Comparison of ENCODE assay signal across 8 mouse cellular contexts in the genomic region with DNA sequence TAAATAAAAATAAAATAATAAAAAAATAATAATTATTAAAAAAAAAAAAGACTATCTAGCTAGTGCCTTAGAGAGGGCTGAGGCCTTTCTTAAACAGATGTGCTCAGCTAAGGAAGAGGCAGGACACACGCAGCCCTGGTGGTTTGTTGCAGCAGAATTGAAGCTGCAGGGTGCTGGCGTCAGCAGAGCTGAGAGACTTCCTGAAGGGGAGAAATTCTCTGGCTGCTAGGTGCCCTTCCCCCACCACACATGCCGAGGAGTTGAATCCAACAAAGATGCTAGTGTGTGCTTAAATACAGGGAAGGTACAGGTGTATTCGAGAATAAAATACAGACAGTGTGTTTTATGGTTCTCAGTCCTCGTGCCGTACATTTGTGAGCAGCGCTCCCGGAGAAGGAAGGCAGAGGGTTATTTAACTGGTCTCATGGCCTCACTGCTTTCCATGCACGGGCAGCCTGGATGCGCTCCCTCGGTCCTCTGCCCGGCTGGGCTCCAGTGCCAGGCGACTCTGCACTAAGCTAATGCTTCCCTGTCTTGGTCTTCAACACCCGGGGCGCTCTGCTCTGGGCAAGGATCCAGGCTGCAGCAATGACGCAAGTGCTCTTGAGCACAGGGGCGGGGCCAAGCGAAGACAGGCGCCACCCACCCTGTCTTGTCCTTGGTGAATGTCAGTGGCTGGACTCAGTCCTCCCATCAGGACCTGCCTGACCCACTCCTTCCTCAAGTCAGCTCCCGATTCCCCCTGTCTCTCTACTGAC. TPM values are rescaled to one million over a fixed set of nuclear protein-coding genes. Genes with fewer than 3 reads are reported as not detected.
DNase-seq lines count a peak whose midpoint lies in the region; ATAC-seq and TF ChIP-seq lines count a peak whose summit lies in the region.

No protein-coding gene starts in this region.

- peak overlapping the region; percentile 53 for H3K4me2 ChIP-seq in hindbrain, postnatal 0 days (ENCODE audit: low read depth, low read length)

- peak; percentile 73 for ATAC-seq in activated CD4-positive, CD25-positive, alpha-beta regulatory T cell, adult 4 months
- peak; percentile 87 for ATAC-seq in hindbrain, postnatal 0 days
- no peak for ATAC-seq in erythroblast, adult 5-6 weeks (replicated peaks; ENCODE audit: low FRiP score, poor library complexity, severe bottlenecking)

- peak overlapping the region; percentile 22 for H3K4me3 ChIP-seq in hindbrain, postnatal 0 days (ENCODE audit: low read length)
- H3K4me3 ChIP-seq in megakaryocyte, embryonic 14.5 days (replicated peaks) = peak overlapping the region; percentile 88

- peak overlapping the region; percentile 31 for H3K9ac ChIP-seq in hindbrain, postnatal 0 days (replicated peaks; ENCODE audit: low read length)

- no peaks in the 10 kb centered on the region for H3K27me3 ChIP-seq in hindbrain, postnatal 0 days (ENCODE audit: insufficient read depth, low read length)
- peaks cover 18% of the 10 kb centered on the region for H3K27me3 ChIP-seq in megakaryocyte, embryonic 14.5 days (replicated peaks)

- 2% methylated on average over 20 of the region's 20 CpGs for WGBS in hindbrain, postnatal 0 days

- H3K4me1 ChIP-seq in hindbrain, postnatal 0 days (ENCODE audit: insufficient read depth, low read length) = peaks cover 16% of the 10 kb centered on the region
- peaks cover 35% of the 10 kb centered on the region for H3K4me1 ChIP-seq in megakaryocyte, embryonic 14.5 days

- peak overlapping the region; percentile 80 for H3K27ac ChIP-seq in hindbrain, postnatal 0 days

- TF ChIP-seq CTCF in hindbrain, postnatal 0 days (IDR thresholded peaks at IDR 0.05; ENCODE audit: low read depth) = peak; percentile 43

- H3K36me3 ChIP-seq in hindbrain, postnatal 0 days (ENCODE audit: insufficient read depth, low read length) = no peaks in the 10 kb centered on the region
- no peaks in the 10 kb centered on the region for H3K36me3 ChIP-seq in megakaryocyte, embryonic 14.5 days (replicated peaks; ENCODE audit: low read length)

- intact Hi-C loops in left cerebral cortex, postnatal 10 days (cut with DNase I) = no loop called here

- no peaks in the 10 kb centered on the region for H3K9me3 ChIP-seq in hindbrain, postnatal 0 days (ENCODE audit: low read length)
- peaks cover 6% of the 10 kb centered on the region; the same call in 1 of the 2 replicates for H3K9me3 ChIP-seq in megakaryocyte, embryonic 14.5 days

- peak; percentile 93 to 95 for DNase-seq in cerebellum, postnatal 36 days
- DNase-seq in gastrocnemius, adult 8-10 months (ENCODE audit: low spot score in 2 of 2) = peak; percentile 81 to 82
- DNase-seq in hindbrain, postnatal 0 days (ENCODE audit: low spot score) = peak; percentile 95
- peak; percentile 86 to 92 for DNase-seq in left cerebral cortex, postnatal 10 days (ENCODE audit: extremely low spot score in 1 of 2, low spot score in 2 of 2)
- peak; percentile 84 to 91 for DNase-seq in right cerebral cortex, adult 2 months (ENCODE audit: low spot score in 2 of 2)

RNA-seq across cellular contexts. Expression of a gene that starts 19.3 kb away (rescaled TPM):
- polyA plus RNA-seq in activated CD4-positive, CD25-positive, alpha-beta regulatory T cell, adult 4 months (2017; shearing (Covaris generic)) = not detected
- total RNA-seq in gastrocnemius, adult 8-10 months (2022) = 1 to 10 TPM; 1.5 to 4.4 (median 2.8) TPM
- total RNA-seq in hindbrain, postnatal 0 days (2014; rRNA removed) = 37.8 and 38.5 TPM in 2 replicates
- 8.2 and 8.4 TPM in 2 replicates for polyA plus RNA-seq in hindbrain, postnatal 0 days (2015; fragmentation: Nextera tagmentation; extraction: Ambion mirVana)
- 10 to 100 TPM; 59.0 to 83.7 TPM for total RNA-seq in left cerebral cortex, postnatal 10 days (2021)
- 3.9 and 11.5 TPM in 2 replicates for polyA plus RNA-seq in megakaryocyte, embryonic 14.5 days (2012; ENCODE audit: insufficient read depth, low replicate concordance)
- 0.63 and 0.77 TPM in 2 replicates for total RNA-seq in erythroblast, adult 5-6 weeks (2015; ENCODE audit: low replicate concordance)
- 0.42 TPM in 1 of 2 replicates, not detected in the other for total RNA-seq in erythroblast, adult 5-6 weeks (2017; ENCODE audit: low replicate concordance)
